Mouse (Mus musculus) megakaryocyte progenitor cell, adult 5-6 weeks (primary cell): ENCODE data around the gene Cib3. TPM values are rescaled to one million over a fixed set of nuclear protein-coding genes. Genes with fewer than 3 reads are reported as not detected.

Experiments
- ATAC-seq: replicated peaks from 2 replicates; pipeline ENCODE4 v1.8.0; 2016; ENCODE audit warnings: mild to moderate bottlenecking, moderate TSS enrichment, inconsistent platforms; ENCODE audit not compliant: poor library complexity
- total RNA-seq, 2 experiments: library from RNA; stranded (forward) in 1 of 2; stranded (reverse) in 1 of 2; fragments of 157-497, 149-512 nt in 1 of 2; fragments of 200-1000 nt in 1 of 2; gene quantifications; 2 replicates each; pipeline versions ENCODE4 v1.2.3 to v1.2.4; 2015 to 2017

Gene Cib3
- total RNA-seq, 2 experiments from 2014 or later, result not detected

- ATAC-seq, result no peak
These were observed 791 bp downstream of the Cib3 start for GRCm38 (mm10) chr8:72211846-72212245.

- ATAC-seq, result no peak; the same call in 1 of the 2 replicates
These were observed 1.9 kb downstream of the Cib3 start for GRCm38 (mm10) chr8:72210710-72211109.

GRCm38 (mm10) chr8:72210222-72210621 is 2.4 kb downstream of the Cib3 start:
- ATAC-seq, result no peak

- ATAC-seq, result 0 out of 2 replicates have a peak, but pooled peaks have one; percentile 15
These were observed 4.1 kb downstream of the Cib3 start for GRCm38 (mm10) chr8:72208582-72208981.

GRCm38 (mm10) chr8:72197997-72198396 is 14.6 kb downstream of the Cib3 start:
- ATAC-seq, result peak; percentile 68

- ATAC-seq, result no peak
These were observed 20.6 kb downstream of the Cib3 start for GRCm38 (mm10) chr8:72192065-72192464.

- peak; percentile 59 for ATAC-seq
These were observed 22.5 kb downstream of the Cib3 start for GRCm38 (mm10) chr8:72190215-72190539.

- ATAC-seq, result peak; percentile 95
These were observed 23.0 kb downstream of the Cib3 start, which contains the start of gene Hsh2d for GRCm38 (mm10) chr8:72189417-72190214. Gene Hsh2d, plus strand, starts transcription at chr8:72189638.

GRCm38 (mm10) chr8:72187793-72188331 is 24.8 kb downstream of the Cib3 start:
- ATAC-seq, result no peak

GRCm38 (mm10) chr8:72183554-72184202 is 29.0 kb downstream of the Cib3 start:
- ATAC-seq, result peak; percentile 90

- peak; percentile 95 for ATAC-seq
These were observed 35.2 kb downstream of the Cib3 start for GRCm38 (mm10) chr8:72177346-72177925.

GRCm38 (mm10) chr8:72169681-72170249 is 42.9 kb downstream of the Cib3 start:
- ATAC-seq, result no peak

GRCm38 (mm10) chr8:72169098-72169668 is 43.5 kb downstream of the Cib3 start:
- peak; percentile 92 for ATAC-seq

- no peak for ATAC-seq
These were observed 49.8 kb downstream of the Cib3 start for GRCm38 (mm10) chr8:72162821-72163220.

GRCm38 (mm10) chr8:72160707-72161697 is 51.6 kb downstream of the Cib3 start, which contains the start of gene Rab8a:
Gene Rab8a, plus strand, starts transcription at chr8:72161200.
- ATAC-seq, result peak; percentile 90

- ATAC-seq, result no peak
These were observed 52.6 kb downstream of the Cib3 start for GRCm38 (mm10) chr8:72160007-72160406.

- no peak for ATAC-seq
These were observed 53.9 kb downstream of the Cib3 start for GRCm38 (mm10) chr8:72158726-72159125.

GRCm38 (mm10) chr8:72158096-72158495 is 54.5 kb downstream of the Cib3 start:
- no peak for ATAC-seq
